Mouse (Mus musculus): ENCODE results near the gene Miga2. TPM values are rescaled to one million over a fixed set of nuclear protein-coding genes. Genes with fewer than 3 reads are reported as not detected.

Miga2 gene
- 10 to 100 TPM; 18.8 to 21.7 TPM for total RNA-seq (2023)

GRCm38 (mm10) chr2:30363773-30364650 is at the start of gene Miga2:
TSS of gene Miga2 (plus strand) at chr2:30364233.

DNA sequence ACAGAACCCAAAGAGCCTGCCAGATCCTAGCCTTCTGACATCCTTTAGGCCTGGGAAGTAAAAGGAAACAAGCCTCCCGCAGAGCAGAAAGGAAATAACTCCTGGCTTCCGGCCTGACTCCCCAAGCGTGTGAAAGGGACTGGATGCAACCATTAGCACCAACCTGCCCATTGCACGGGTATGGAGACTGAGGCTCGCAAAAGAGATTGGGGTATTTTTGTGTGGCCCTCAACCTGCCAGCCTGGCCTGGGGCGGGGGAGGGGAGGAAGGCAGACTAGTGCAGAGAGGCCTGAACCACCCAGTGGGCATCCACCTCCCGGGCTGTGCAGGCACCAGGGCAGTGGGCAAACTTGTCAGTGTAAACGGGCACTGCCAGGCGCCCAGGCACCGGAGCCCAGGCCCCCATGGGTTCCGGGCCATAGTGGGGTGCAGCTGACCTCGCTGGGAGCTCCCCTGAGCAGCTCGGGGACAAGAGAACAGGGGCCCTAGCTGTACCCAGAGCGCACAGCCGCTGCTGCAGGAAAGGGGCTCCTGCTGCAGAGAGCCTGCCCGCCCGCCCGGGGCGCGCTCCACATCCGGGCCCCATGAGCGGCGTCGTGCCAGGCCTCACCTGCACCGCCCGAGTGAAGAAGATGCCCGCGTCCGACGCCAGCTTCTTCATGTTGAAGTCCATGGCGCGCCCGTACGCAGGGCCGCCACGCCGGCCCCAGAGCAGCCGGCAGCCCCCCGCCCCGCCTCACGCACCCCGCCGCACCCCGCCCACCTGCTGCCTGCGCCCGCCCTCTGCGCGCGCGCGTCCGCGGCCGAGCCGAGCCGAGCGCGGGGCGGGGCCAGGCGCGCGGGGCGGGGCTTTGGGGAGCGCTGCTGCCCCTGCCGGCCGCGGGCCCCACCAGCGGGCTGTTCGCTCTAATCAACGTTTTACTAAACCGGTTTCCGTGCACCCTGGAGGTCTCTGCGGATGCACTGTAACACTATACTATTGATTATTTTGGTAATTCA is 5.2 kb upstream of the Miga2 start, which contains the start of gene Sh3glb2:
TSS of gene Sh3glb2 (minus strand) at position 805 of the 999 bp plus-strand sequence.

GRCm38 (mm10) chr2:30392114-30392576 is 28.1 kb downstream of the Miga2 start, which contains the start of gene Dolpp1:
TSS of gene Dolpp1 (plus strand) at chr2:30392254.

GRCm38 (mm10) chr2:30415157-30415935 is 51.3 kb downstream of the Miga2 start, which contains the start of gene Crat:
TSS of gene Crat (minus strand) at chr2:30415813.

GRCm38 (mm10) chr2:30415936-30416648 is 52.1 kb downstream of the Miga2 start, which contains the start of gene Ptpa:
TSS of gene Ptpa (plus strand) at chr2:30416039.

Other genes with a start within 250 kb of the Miga2 start
- 10 to 100 TPM; 75.0 to 80.9 TPM for gene Zer1, start 239.6 kb upstream of the Miga2 start, total RNA-seq (2023)
- gene Tbc1d13, start 230.5 kb upstream of the Miga2 start, total RNA-seq (2023), result 10 to 100 TPM; 43.0 to 54.7 TPM
- 10 to 100 TPM; 15.3 to 16.6 TPM for gene Endog, start 192.7 kb upstream of the Miga2 start, total RNA-seq (2023)
- gene Spout1, start 185.8 kb upstream of the Miga2 start, total RNA-seq (2023), result 10 to 100 TPM; 24.1 to 24.5 TPM
- 10 to 100 TPM; 12.4 to 15.4 TPM for gene Kyat1, start 158.4 kb upstream of the Miga2 start, total RNA-seq (2023)
- gene Lrrc8a, start 126.5 kb upstream of the Miga2 start, total RNA-seq (2023), result 10 to 100 TPM; 60.4 to 62.7 TPM
- gene Gm28035, start 123.7 kb upstream of the Miga2 start, total RNA-seq (2023), result 1 to 10 TPM; 7.0 to 8.3 TPM
- gene Phyhd1, start 98.0 kb upstream of the Miga2 start, total RNA-seq (2023), result 10 to 100 TPM; 18.3 to 26.2 TPM
- gene Gm28038, start 83.2 kb upstream of the Miga2 start, total RNA-seq (2023), result not detected
- gene Dolk, start 77.9 kb upstream of the Miga2 start, total RNA-seq (2023), result 10 to 100 TPM in 1 of 2 experiments, 1 to 10 TPM in 1; 8.5 to 12.3 TPM
- 10 to 100 TPM; 56.2 to 60.7 TPM for gene Nup188, start 77.8 kb upstream of the Miga2 start, total RNA-seq (2023)
- 10 to 100 TPM; 96.1 to 96.7 TPM for gene Sh3glb2, start 4.9 kb upstream of the Miga2 start, total RNA-seq (2023)
- gene Dolpp1, start 28.0 kb downstream of the Miga2 start, total RNA-seq (2023), result 10 to 100 TPM; 24.6 to 28.9 TPM
- gene Crat, start 51.6 kb downstream of the Miga2 start, total RNA-seq (2023), result 10 to 100 TPM in 1 of 2 experiments, 1 to 10 TPM in 1; 7.9 to 14.1 TPM
- 100 to 1,000 TPM in 1 of 2 experiments, 10 to 100 TPM in 1; 95.0 to 104 TPM for gene Ptpa, start 51.8 kb downstream of the Miga2 start, total RNA-seq (2023)
- gene Ier5l, start 110.0 kb downstream of the Miga2 start, total RNA-seq (2023), result under 1 TPM; 0.20 to 0.36 TPM
- 1 to 10 TPM; 1.2 to 1.9 TPM for gene Cstad, start 230.8 kb downstream of the Miga2 start, total RNA-seq (2023)